Mouse (Mus musculus): ENCODE measurements around the gene Ubald2. TPM values are rescaled to one million over a fixed set of nuclear protein-coding genes. Genes with fewer than 3 reads are reported as not detected.

Ubald2 gene
- 58.9 and 70.9 TPM in 2 replicates for polyA plus RNA-seq (2012; rRNA removed)
- 50.3 and 55.4 TPM in 2 replicates for polyA plus RNA-seq (2014; fragmentation: Nextera tagmentation; extraction: Ambion mirVana)

DNA sequence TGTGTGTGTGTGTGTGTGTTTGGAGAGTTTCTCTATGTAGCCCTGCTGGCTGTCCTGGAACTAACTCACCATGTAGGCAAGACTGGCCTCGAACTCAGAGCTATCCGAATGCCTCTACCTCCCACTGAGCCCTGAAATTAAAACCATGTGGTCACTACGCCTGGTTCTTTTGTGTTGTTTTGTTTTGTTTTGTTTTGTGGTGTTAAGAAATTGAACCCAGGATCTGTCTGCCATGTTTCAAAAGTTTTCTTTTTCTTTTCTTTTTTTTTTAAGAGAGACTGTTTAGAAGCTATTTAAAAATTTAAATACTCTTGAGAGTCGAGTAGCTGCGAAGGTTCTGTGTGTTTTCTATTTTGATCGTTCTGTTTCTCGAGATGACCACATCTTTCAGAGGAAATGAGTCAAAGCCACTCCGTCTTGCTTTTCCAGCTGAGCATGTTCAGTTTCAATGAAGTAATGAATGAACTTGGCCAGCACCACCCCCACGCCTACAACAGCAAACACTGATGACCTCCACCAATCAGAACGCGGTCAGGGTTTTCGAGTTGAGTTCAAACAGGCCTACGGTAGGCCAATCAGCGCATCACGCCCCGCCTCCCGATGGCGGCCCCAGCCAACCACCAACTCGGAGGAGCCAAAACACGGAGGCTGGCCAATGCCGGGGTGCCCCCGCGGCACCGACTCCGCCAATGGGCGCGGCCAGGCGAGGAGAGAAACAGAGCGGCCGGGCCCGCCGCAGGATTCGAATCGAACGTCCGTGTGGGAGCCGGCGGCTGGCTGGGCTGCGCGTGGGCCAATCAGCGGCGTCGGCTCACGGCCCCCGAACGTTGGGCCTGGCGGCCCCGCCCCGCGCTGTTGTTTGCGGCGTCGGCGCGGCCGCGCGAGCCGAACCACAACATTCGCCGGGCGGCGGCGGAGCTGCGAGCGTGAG is at the start of gene Ubald2:
Gene Ubald2 (plus strand): TSS at position 739 of the 931 bp plus-strand sequence.
- peaks cover 32 to 54% of the 10 kb centered on the region in 2 experiments for H3K4me1 ChIP-seq (replicated peaks; ENCODE audit: control insufficient read depth in 2 of 2, insufficient read depth in 2 of 2, low read length in 1 of 2)
- DNase-seq (ENCODE audit: low read depth in 3 of 3, low spot score in 3 of 3): peak; percentile 99 to 100 (median 100)
- no peaks in the 10 kb centered on the region for H3K9me3 ChIP-seq (ENCODE audit: control insufficient read depth, low read length)
- H3K36me3 ChIP-seq (replicated peaks; ENCODE audit: control insufficient read depth, insufficient read depth, low read depth): peaks cover 22% of the 10 kb centered on the region
- WGBS (ENCODE audit: insufficient replicate concordance): 3% methylated on average over 60 of the region's 66 CpGs
- no peaks in the 10 kb centered on the region for H3K27me3 ChIP-seq (ENCODE audit: control insufficient read depth, insufficient read depth, low read length)
- H3K27ac ChIP-seq: peak within 1 kb of the TSS; percentile 79
- peak within 1 kb of the TSS; percentile 74 to 98 for H3K4me3 ChIP-seq (ENCODE audit: insufficient read depth in 1 of 2, low read depth in 2 of 2, low read length in 2 of 2)
- peak within 1 kb of the TSS; percentile 68 for H3K4me2 ChIP-seq (ENCODE audit: low read depth)
- peak within 1 kb of the TSS; percentile 88 for H3K9ac ChIP-seq (replicated peaks)
- peak; percentile 93 for ATAC-seq (ENCODE audit: insufficient read depth)
- TF ChIP-seq CTCF (IDR thresholded peaks at IDR 0.05; ENCODE audit: low read depth) (no peak), EP300 (IDR thresholded peaks at IDR 0.05; ENCODE audit: low read depth) (peak; percentile 46)

GRCm38 (mm10) chr11:116384171-116384570 is 49.7 kb upstream of the Ubald2 start:
- ATAC-seq (ENCODE audit: insufficient read depth) (no peak), DNase-seq (ENCODE audit: low read depth in 3 of 3, low spot score in 3 of 3) (no peak)
- Histone ChIP-seq H3K4me2 (ENCODE audit: low read depth) (no peak overlapping the region), H3K36me3 (replicated peaks; ENCODE audit: control insufficient read depth, insufficient read depth, low read depth) (no peaks in the 10 kb centered on the region), H3K9me3 (ENCODE audit: control insufficient read depth, low read length) (no peaks in the 10 kb centered on the region), H3K4me1 (replicated peaks; ENCODE audit: control insufficient read depth in 2 of 2, insufficient read depth in 2 of 2, low read length in 1 of 2) (peaks cover 0 to 17% of the 10 kb centered on the region in 2 experiments), H3K27ac (no peak overlapping the region), H3K4me3 (ENCODE audit: insufficient read depth in 1 of 2, low read depth in 2 of 2, low read length in 2 of 2) (no peak overlapping the region), H3K27me3 (ENCODE audit: control insufficient read depth, insufficient read depth, low read length) (no peaks in the 10 kb centered on the region), H3K9ac (replicated peaks) (no peak overlapping the region)
- WGBS (ENCODE audit: insufficient replicate concordance): 78% methylated on average over 11 of the region's 11 CpGs
- TF ChIP-seq EP300 (IDR thresholded peaks at IDR 0.05; ENCODE audit: low read depth) (no peak), CTCF (IDR thresholded peaks at IDR 0.05; ENCODE audit: low read depth) (no peak)

DNA sequence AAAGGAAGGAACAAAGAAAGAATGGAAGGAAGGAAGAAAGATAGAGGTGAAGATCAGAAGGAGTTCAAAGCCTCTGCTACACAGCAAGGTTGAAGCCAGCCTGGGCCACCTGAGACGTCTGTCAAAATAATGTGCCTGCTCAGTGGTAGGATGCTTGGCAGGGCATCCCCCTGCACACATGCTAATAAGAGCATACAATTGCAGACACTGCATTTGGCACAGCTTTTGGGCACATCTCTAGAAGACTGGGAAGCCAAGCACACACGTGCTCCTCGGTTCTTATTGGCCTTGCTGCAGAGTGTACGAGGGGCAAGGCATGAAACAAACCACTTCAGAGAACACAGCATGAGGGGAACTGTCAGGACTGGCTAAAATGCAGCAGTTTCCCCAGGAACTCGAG is 47.9 kb upstream of the Ubald2 start:
- TF ChIP-seq EP300 (IDR thresholded peaks at IDR 0.05; ENCODE audit: low read depth): no peak
- TF ChIP-seq CTCF (IDR thresholded peaks at IDR 0.05; ENCODE audit: low read depth): no peak
- 63% methylated on average over 5 of the region's 5 CpGs for WGBS (ENCODE audit: insufficient replicate concordance)
- Histone ChIP-seq H3K36me3 (replicated peaks; ENCODE audit: control insufficient read depth, insufficient read depth, low read depth) (no peaks in the 10 kb centered on the region), H3K4me1 (replicated peaks; ENCODE audit: control insufficient read depth in 2 of 2, insufficient read depth in 2 of 2, low read length in 1 of 2) (peaks cover 0 to 17% of the 10 kb centered on the region in 2 experiments), H3K27me3 (ENCODE audit: control insufficient read depth, insufficient read depth, low read length) (no peaks in the 10 kb centered on the region), H3K9ac (replicated peaks) (no peak overlapping the region), H3K4me3 (ENCODE audit: insufficient read depth in 1 of 2, low read depth in 2 of 2, low read length in 2 of 2) (no peak overlapping the region), H3K9me3 (ENCODE audit: control insufficient read depth, low read length) (no peaks in the 10 kb centered on the region), H3K27ac (no peak overlapping the region), H3K4me2 (ENCODE audit: low read depth) (no peak overlapping the region)
- no peak for DNase-seq (ENCODE audit: low read depth in 3 of 3, low spot score in 3 of 3)
- no peak for ATAC-seq (ENCODE audit: insufficient read depth)

GRCm38 (mm10) chr11:116387086-116388071 is 46.5 kb upstream of the Ubald2 start:
- H3K4me2 ChIP-seq (ENCODE audit: low read depth): peak overlapping the region; percentile 9; the same call in 1 of the 2 replicates
- no peak overlapping the region for H3K27ac ChIP-seq
- DNase-seq (ENCODE audit: low read depth in 3 of 3, low spot score in 3 of 3) (no peak), ATAC-seq (ENCODE audit: insufficient read depth) (0 out of 2 replicates have a peak, but pooled peaks have one; percentile 22)
- H3K4me3 ChIP-seq (ENCODE audit: insufficient read depth in 1 of 2, low read depth in 2 of 2, low read length in 2 of 2): no peak overlapping the region
- peak overlapping the region; percentile 11; the same call in 1 of the 2 replicates for H3K9ac ChIP-seq (replicated peaks)
- peaks cover 0 to 17% of the 10 kb centered on the region in 2 experiments for H3K4me1 ChIP-seq (replicated peaks; ENCODE audit: control insufficient read depth in 2 of 2, insufficient read depth in 2 of 2, low read length in 1 of 2)
- 26% methylated on average over 16 of the region's 16 CpGs for WGBS (ENCODE audit: insufficient replicate concordance)
- TF ChIP-seq CTCF (IDR thresholded peaks at IDR 0.05; ENCODE audit: low read depth) (no peak), EP300 (IDR thresholded peaks at IDR 0.05; ENCODE audit: low read depth) (no peak)
- no peaks in the 10 kb centered on the region for H3K27me3 ChIP-seq (ENCODE audit: control insufficient read depth, insufficient read depth, low read length)
- no peaks in the 10 kb centered on the region for H3K9me3 ChIP-seq (ENCODE audit: control insufficient read depth, low read length)
- H3K36me3 ChIP-seq (replicated peaks; ENCODE audit: control insufficient read depth, insufficient read depth, low read depth): no peaks in the 10 kb centered on the region
